ENCODE assay signal across 10 mouse cellular contexts in genomic region chr5:89526181-89526778, GRCm38 (mm10). TPM values are rescaled to one million over a fixed set of nuclear protein-coding genes. Genes with fewer than 3 reads are reported as not detected.
DNase-seq lines count a peak whose midpoint lies in the region; ATAC-seq and TF ChIP-seq lines count a peak whose summit lies in the region.
"Had no signal": no experiment of that assay in that cellular context is flagged by ENCODE, and none has a peak within 500 bp of the region (broad histone marks: within the 10 kb centered on the region; RNA-seq: fewer than 3 reads in every experiment).

No protein-coding gene starts in this region.

- no peaks in the 10 kb centered on the region for H3K4me1 ChIP-seq in kidney, postnatal 0 days (replicated peaks; ENCODE audit: insufficient read depth, low read length)
- H3K4me1 ChIP-seq in embryonic fibroblast, embryonic 13.5 days (ENCODE audit: control insufficient read depth, insufficient read depth, low read length) = no peaks in the 10 kb centered on the region
- H3K4me1 ChIP-seq in limb, embryonic 10.5 days = peaks cover 24% of the 10 kb centered on the region
- peaks cover 5% of the 10 kb centered on the region; the same call in 1 of the 2 replicates for H3K4me1 ChIP-seq in neural tube, embryonic 14.5 days (ENCODE audit: control insufficient read depth, insufficient read depth, low read length)
- H3K4me1 ChIP-seq in cerebellum, adult 2 months (ENCODE audit: control insufficient read depth, insufficient read depth, low read length) = no peaks in the 10 kb centered on the region
- H3K4me1 ChIP-seq: megakaryocyte, embryonic 14.5 days had no signal

- DNase-seq in kidney, postnatal 0 days (ENCODE audit: low spot score) = peak; percentile 9
- no peak for DNase-seq in kidney, adult 9 months
- DNase-seq in limb, embryonic 10.5 days (ENCODE audit: low spot score) = no peak
- DNase-seq in cerebellum, adult 18-20 months = no peak
- DNase-seq in cerebellum, adult 2 months = no peak
- no peak for DNase-seq in thymus, postnatal 25 days

- no peak overlapping the region for H3K9ac ChIP-seq in kidney, postnatal 0 days (ENCODE audit: low read depth, low read length)
- 0 out of 2 replicates have a peak overlapping the region, but pooled peaks have one; percentile 3 for H3K9ac ChIP-seq in neural tube, embryonic 14.5 days (replicated peaks; ENCODE audit: low read depth, low read length)

- H3K9me3 ChIP-seq in kidney, postnatal 0 days (replicated peaks; ENCODE audit: low read length) = no peaks in the 10 kb centered on the region
- no peaks in the 10 kb centered on the region for H3K9me3 ChIP-seq in limb, embryonic 10.5 days (replicated peaks)
- no peaks in the 10 kb centered on the region for H3K9me3 ChIP-seq in neural tube, embryonic 14.5 days (ENCODE audit: control insufficient read depth, low read length)

- TF ChIP-seq CTCF in kidney, postnatal 0 days (IDR thresholded peaks at IDR 0.05; ENCODE audit: low read depth) = no peak
- no peak for TF ChIP-seq CTCF in embryonic fibroblast, embryonic 13.5 days (IDR thresholded peaks at IDR 0.05; ENCODE audit: borderline replicate concordance, insufficient read depth, low read length)
- no peak for TF ChIP-seq CTCF in cerebellum, adult 2 months (IDR thresholded peaks at IDR 0.05; ENCODE audit: borderline replicate concordance, insufficient read depth, low read depth, low read length)

- no peak overlapping the region for H3K27ac ChIP-seq in kidney, postnatal 0 days
- no peak overlapping the region for H3K27ac ChIP-seq in embryonic fibroblast, embryonic 13.5 days (ENCODE audit: insufficient read depth, low read length)
- H3K27ac ChIP-seq in limb, embryonic 10.5 days = no peak overlapping the region
- H3K27ac ChIP-seq in neural tube, embryonic 14.5 days (ENCODE audit: low read depth, low read length) = no peak overlapping the region
- no peak overlapping the region for H3K27ac ChIP-seq in cerebellum, adult 2 months (ENCODE audit: insufficient read depth, low read length)

- no peak for ATAC-seq in kidney, postnatal 0 days (replicated peaks; ENCODE audit: low FRiP score, low read depth)
- ATAC-seq in neural tube, embryonic 14.5 days (ENCODE audit: low read depth) = peak; percentile 73; the same call in 1 of the 2 replicates

- 6% methylated on average over 14 of the region's 14 CpGs for WGBS in kidney, postnatal 0 days
- WGBS in limb, embryonic 10.5 days = 9% methylated on average over 14 of the region's 14 CpGs
- 5% methylated on average over 14 of the region's 14 CpGs for WGBS in neural tube, embryonic 14.5 days
- 5% methylated on average over 14 of the region's 14 CpGs for WGBS in cerebellum, adult 2 months

- no peak for TF ChIP-seq POLR2A in embryonic fibroblast, embryonic 13.5 days (IDR thresholded peaks at IDR 0.05; ENCODE audit: low read depth, low read length)
- TF ChIP-seq POLR2A in cerebellum, adult 2 months (IDR thresholded peaks at IDR 0.05; ENCODE audit: borderline replicate concordance, insufficient read depth, low read length) = no peak

- peak overlapping the region; percentile 60 for H3K4me2 ChIP-seq in kidney, postnatal 0 days (ENCODE audit: low read length)
- H3K4me2 ChIP-seq in neural tube, embryonic 14.5 days (ENCODE audit: low read depth, low read length) = peak overlapping the region; percentile 62

- H3K4me3 ChIP-seq in kidney, postnatal 0 days (replicated peaks; ENCODE audit: low read depth, low read length) = peak overlapping the region; percentile 29; the same call in 1 of the 2 replicates
- H3K4me3 ChIP-seq in embryonic fibroblast, embryonic 13.5 days (ENCODE audit: insufficient read depth, low read length) = peak overlapping the region; percentile 10; the same call in 1 of the 2 replicates
- peak overlapping the region; percentile 55 for H3K4me3 ChIP-seq in limb, embryonic 10.5 days
- peak overlapping the region; percentile 27 for H3K4me3 ChIP-seq in neural tube, embryonic 14.5 days (ENCODE audit: low read depth, low read length)
- no peak overlapping the region for H3K4me3 ChIP-seq in cerebellum, adult 2 months (replicated peaks; ENCODE audit: insufficient read depth, low read depth, low read length)
- H3K4me3 ChIP-seq: megakaryocyte, embryonic 14.5 days had no signal

- 0 out of 2 replicates have a peak, but pooled peaks cover 3% of the 10 kb centered on the region for H3K27me3 ChIP-seq in kidney, postnatal 0 days (ENCODE audit: insufficient read depth, low read length)
- H3K27me3 ChIP-seq in limb, embryonic 10.5 days (ENCODE audit: low read depth, poor library complexity, severe bottlenecking) = peaks cover 21% of the 10 kb centered on the region; the same call in 1 of the 2 replicates
- H3K27me3 ChIP-seq in neural tube, embryonic 14.5 days (ENCODE audit: control insufficient read depth, insufficient read depth, low read length) = peaks cover 3% of the 10 kb centered on the region
- H3K27me3 ChIP-seq in cerebellum, adult 2 months (ENCODE audit: control insufficient read depth, insufficient read depth, low read length) = no peaks in the 10 kb centered on the region; the same call in 1 of the 2 replicates

- H3K36me3 ChIP-seq in kidney, postnatal 0 days (ENCODE audit: insufficient read depth, low read length) = no peaks in the 10 kb centered on the region
- H3K36me3 ChIP-seq in limb, embryonic 10.5 days = no peaks in the 10 kb centered on the region
- no peaks in the 10 kb centered on the region for H3K36me3 ChIP-seq in neural tube, embryonic 14.5 days (ENCODE audit: control insufficient read depth, insufficient read depth, low read length)
- H3K36me3 ChIP-seq: G1E had no signal

RNA-seq across cellular contexts. Expression of gene Npffr2, which starts 0.9 kb away (rescaled TPM):
- polyA plus RNA-seq in kidney, postnatal 0 days (2015; fragmentation: Nextera tagmentation; extraction: Ambion mirVana) = 0.11 TPM in 1 of 2 replicates, not detected in the other
- polyA plus RNA-seq in embryonic fibroblast, embryonic 13.5 days (2011; ENCODE audit: insufficient read length, low read depth, missing spikeins) = not detected in 2 replicates
- 0.39 and 0.46 TPM in 2 replicates for polyA plus RNA-seq in limb, embryonic 10.5 days (2016; fragmentation: Nextera tagmentation; extraction: Ambion mirVana)
- polyA plus RNA-seq in neural tube, embryonic 14.5 days (2014; fragmentation: Nextera tagmentation; extraction: Ambion mirVana) = 0.20 and 0.58 TPM in 2 replicates
- polyA plus RNA-seq in cerebellum, adult 2 months (2012; rRNA removed) = 0.06 and 0.16 TPM in 2 replicates
- polyA plus RNA-seq: G1E had no signal
